Mouse (Mus musculus) myocyte (in vitro differentiated cells): ENCODE data around the gene Mgll.

Experiments
- CEBPB ChIP-seq: IDR thresholded peaks from 2 replicates; pipeline ENCODE4 v1.6.1; 2011; ENCODE audit warnings: mild to moderate bottlenecking, moderate library complexity; ENCODE audit not compliant: poor library complexity, insufficient read depth, severe bottlenecking
- MAX ChIP-seq: IDR thresholded peaks from one replicate; pipeline ENCODE4 v1.6.1; 2011; ENCODE audit warnings: low read depth, mild to moderate bottlenecking, control low read depth
- MYOG ChIP-seq, 3 experiments: IDR thresholded peaks; one replicate each; pipeline ENCODE4 v1.6.1; 2011; ENCODE audit warnings: control low read depth in 2 of 3, low read depth in 2 of 3, mild to moderate bottlenecking in 2 of 3; ENCODE audit not compliant: insufficient read length in 2 of 3, control insufficient read depth in 1 of 3, insufficient read depth in 1 of 3
- POLR2A ChIP-seq: IDR thresholded peaks from one replicate; pipeline ENCODE4 v1.6.1; 2011; ENCODE audit warnings: low read depth, mild to moderate bottlenecking, control low read depth, moderate library complexity; ENCODE audit not compliant: insufficient read length
- POLR2AphosphoS2 ChIP-seq: IDR thresholded peaks from one replicate; pipeline ENCODE4 v1.6.1; 2011; ENCODE audit warnings: low read depth, control low read depth; ENCODE audit not compliant: insufficient read length
- SRF ChIP-seq: IDR thresholded peaks from one replicate; pipeline ENCODE4 v1.6.1; 2011; ENCODE audit warnings: low read depth; ENCODE audit not compliant: control insufficient read depth, insufficient read length
- TCF12 ChIP-seq: IDR thresholded peaks from one replicate; pipeline ENCODE4 v1.6.1; 2011; ENCODE audit warnings: mild to moderate bottlenecking, control low read depth; ENCODE audit not compliant: poor library complexity, insufficient read depth, severe bottlenecking
- TCF3 ChIP-seq: IDR thresholded peaks from one replicate; pipeline ENCODE4 v1.6.1; 2011; ENCODE audit warnings: low read depth, control low read depth; ENCODE audit not compliant: insufficient read length

- peak; percentile 83 for TF ChIP-seq CEBPB
- no peak for TF ChIP-seq POLR2A
- no peak for TF ChIP-seq TCF12
- peak in 1 of 3 experiments; percentile 9 for TF ChIP-seq MYOG (IDR thresholded peaks at IDR 0.05; ENCODE audit: control insufficient read depth in 1 of 3, insufficient read depth in 1 of 3, insufficient read length in 2 of 3, low read depth in 2 of 3)
- TF ChIP-seq MAX = no peak
- no peak for TF ChIP-seq TCF3
- no peak for TF ChIP-seq SRF
- no peak for TF ChIP-seq POLR2AphosphoS2
These were observed 22.1 kb downstream of the Mgll start for GRCm38 (mm10) chr6:88746271-88746670.
